In the genomic region with DNA sequence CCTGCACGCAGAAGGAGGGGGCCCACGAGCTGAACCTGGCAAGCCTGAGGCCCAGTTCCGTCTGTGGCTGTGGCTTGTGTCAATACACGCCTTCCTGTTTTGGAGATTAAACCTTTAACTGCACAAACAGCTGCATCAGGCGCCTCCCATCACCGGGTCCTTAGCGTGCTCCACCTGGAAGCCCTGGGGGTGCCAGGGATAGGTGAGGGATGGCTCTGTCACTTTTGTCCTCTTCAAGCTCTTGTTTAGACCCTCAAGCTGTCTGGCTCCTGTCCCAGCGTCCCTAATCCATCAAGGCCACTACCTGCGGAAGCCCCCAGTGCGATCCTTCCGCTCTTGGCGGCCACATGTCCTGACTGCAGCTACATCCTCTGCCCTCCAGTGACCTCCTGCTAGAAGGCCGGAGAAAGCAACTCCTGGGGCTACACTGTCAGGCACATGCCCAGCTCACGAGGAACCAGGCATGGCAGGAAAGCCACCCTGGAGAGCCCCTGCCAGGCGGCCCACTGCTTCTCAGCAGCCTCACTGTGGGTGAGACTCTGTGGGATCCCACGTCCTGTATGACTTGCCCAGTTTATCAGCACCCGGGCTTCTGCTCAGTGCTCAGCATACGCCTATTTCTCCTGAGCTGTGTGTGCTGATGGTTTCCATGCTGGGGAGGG, we compare ENCODE assay signal across 9 mouse cellular contexts. TPM values are rescaled to one million over a fixed set of nuclear protein-coding genes. Genes with fewer than 3 reads are reported as not detected.
DNase-seq lines count a peak whose midpoint lies in the region; ATAC-seq and TF ChIP-seq lines count a peak whose summit lies in the region.
"Had no signal": no experiment of that assay in that cellular context is flagged by ENCODE, and none has a peak within 500 bp of the region (broad histone marks: within the 10 kb centered on the region; RNA-seq: fewer than 3 reads in every experiment).

No protein-coding gene starts in this region.

- ATAC-seq in intestine, postnatal 0 days = peak; percentile 72
- peak; percentile 84 for ATAC-seq in lung, postnatal 0 days

- H3K9ac ChIP-seq in MEL (ENCODE audit: control insufficient read depth, low read depth, low read length, poor library complexity, severe bottlenecking) = peak overlapping the region; percentile 69
- no peak overlapping the region for H3K9ac ChIP-seq in intestine, postnatal 0 days (ENCODE audit: low read depth, low read length)
- H3K9ac ChIP-seq in lung, postnatal 0 days (replicated peaks; ENCODE audit: low read depth) = no peak overlapping the region

- H3K27me3 ChIP-seq in MEL (ENCODE audit: control insufficient read depth in 1 of 2, insufficient read depth in 2 of 2, low read length in 2 of 2) = peaks cover 0 to under 1% of the 10 kb centered on the region in 2 experiments; a peak in 3 of 4 replicates
- H3K27me3 ChIP-seq in intestine, postnatal 0 days (replicated peaks; ENCODE audit: control insufficient read depth, insufficient read depth, low read length) = 0 out of 2 replicates have a peak, but pooled peaks cover 3% of the 10 kb centered on the region
- H3K27me3 ChIP-seq in lung, postnatal 0 days (replicated peaks; ENCODE audit: insufficient read depth, low read length) = no peaks in the 10 kb centered on the region

- TF ChIP-seq RAD21 in MEL (IDR thresholded peaks at IDR 0.05; ENCODE audit: low read depth, low read length) = no peak

- no peaks in the 10 kb centered on the region; a peak in 1 of 4 replicates for H3K36me3 ChIP-seq in MEL (ENCODE audit: control insufficient read depth in 1 of 2, insufficient read depth in 2 of 2, low read length in 2 of 2)
- H3K36me3 ChIP-seq in intestine, postnatal 0 days (ENCODE audit: control insufficient read depth, insufficient read depth) = no peaks in the 10 kb centered on the region
- H3K36me3 ChIP-seq in lung, postnatal 0 days (ENCODE audit: insufficient read depth, low read length) = no peaks in the 10 kb centered on the region

- H3K79me2 ChIP-seq in MEL (ENCODE audit: control insufficient read depth, insufficient read depth, low read length, poor library complexity) = no peaks in the 10 kb centered on the region

- TF ChIP-seq CTCF in MEL (IDR thresholded peaks at IDR 0.05 in 2 of 3, conservative IDR thresholded peaks at IDR 0.05 in 1 of 3; ENCODE audit: control insufficient read depth in 1 of 3, insufficient read depth in 1 of 3, low read depth in 2 of 3, low read length in 3 of 3, poor library complexity in 1 of 3, severe bottlenecking in 1 of 3) = no peak
- no peak for TF ChIP-seq CTCF in intestine, postnatal 0 days (IDR thresholded peaks at IDR 0.05; ENCODE audit: low read depth)
- TF ChIP-seq CTCF in lung, postnatal 0 days (IDR thresholded peaks at IDR 0.05) = no peak

- peak; percentile 82 for DNase-seq in MEL (ENCODE audit: low read depth, low spot score)
- DNase-seq in c-Kit-positive CD71-positive TER-119-positive erythroid progenitor cells, embryonic 14.5 days (ENCODE audit: low spot score) = peak; percentile 60
- peak; percentile 70 for DNase-seq in lung, postnatal 0 days (ENCODE audit: low spot score)
- DNase-seq in thymus, postnatal 0 days (ENCODE audit: low spot score) = peak; percentile 87
- DNase-seq in layer of hippocampus, adult 11-12 months (ENCODE audit: low spot score) = no peak
- DNase-seq in left cerebral cortex, adult 18-20 months (ENCODE audit: low spot score in 2 of 2) = no peak
- no peak for DNase-seq in cerebellum, postnatal 10 days

- H3K4me1 ChIP-seq in MEL (ENCODE audit: control insufficient read depth in 1 of 2, insufficient read depth in 2 of 2, low read length in 2 of 2) = peaks cover 4 to 20% of the 10 kb centered on the region in 2 experiments
- H3K4me1 ChIP-seq in intestine, postnatal 0 days (replicated peaks; ENCODE audit: control insufficient read depth, insufficient read depth, low read length) = no peaks in the 10 kb centered on the region
- peaks cover 4% of the 10 kb centered on the region for H3K4me1 ChIP-seq in lung, postnatal 0 days (ENCODE audit: insufficient read depth, low read depth, low read length)

- H3K9me3 ChIP-seq in MEL (replicated peaks; ENCODE audit: insufficient read depth, low read length) = no peaks in the 10 kb centered on the region
- H3K9me3 ChIP-seq in intestine, postnatal 0 days (ENCODE audit: control insufficient read depth) = no peaks in the 10 kb centered on the region
- H3K9me3 ChIP-seq in lung, postnatal 0 days (ENCODE audit: low read length) = no peaks in the 10 kb centered on the region

- peak overlapping the region; percentile 51 for H3K27ac ChIP-seq in MEL (ENCODE audit: control insufficient read depth, low read depth, low read length)
- H3K27ac ChIP-seq in intestine, postnatal 0 days (ENCODE audit: low read depth, low read length) = peak overlapping the region; percentile 50
- H3K27ac ChIP-seq in lung, postnatal 0 days (ENCODE audit: low read length) = peak overlapping the region; percentile 59

- TF ChIP-seq POLR2A in MEL (IDR thresholded peaks at IDR 0.05; ENCODE audit: control insufficient read depth in 1 of 2, insufficient read depth in 1 of 2, low read depth in 1 of 2, low read length in 2 of 2, poor library complexity in 1 of 2) = peak in 1 of 2 experiments; percentile 58; a peak in 2 of 4 replicates

- H3K4me2 ChIP-seq in intestine, postnatal 0 days (replicated peaks; ENCODE audit: low read depth) = no peak overlapping the region
- no peak overlapping the region for H3K4me2 ChIP-seq in lung, postnatal 0 days (replicated peaks; ENCODE audit: low read depth, low read length)

- H3K4me3 ChIP-seq in MEL (ENCODE audit: control insufficient read depth in 1 of 2, insufficient read depth in 1 of 2, low read depth in 2 of 2, low read length in 2 of 2) = peak overlapping the region; percentile 37 to 53
- no peak overlapping the region for H3K4me3 ChIP-seq in intestine, postnatal 0 days (ENCODE audit: low read depth, low read length)
- no peak overlapping the region for H3K4me3 ChIP-seq in lung, postnatal 0 days (ENCODE audit: low read depth, low read length)
- H3K4me3 ChIP-seq: myocyte had no signal

- TF ChIP-seq EP300 in MEL (IDR thresholded peaks at IDR 0.05; ENCODE audit: low read depth in 1 of 2, low read length in 2 of 2) = peak in 1 of 2 experiments; percentile 68; a peak in 2 of 4 replicates
- peak; percentile 65 for TF ChIP-seq EP300 in lung, postnatal 0 days (IDR thresholded peaks at IDR 0.05)

- WGBS in intestine, postnatal 0 days = 37% methylated on average over 18 of the region's 18 CpGs
- WGBS in lung, postnatal 0 days = 27% methylated on average over 18 of the region's 18 CpGs

TF ChIP-seq in MEL, 35 proteins besides CTCF, POLR2A, EP300 and RAD21 (continues in another document):
- TF ChIP-seq CHD2 (IDR thresholded peaks at IDR 0.05; ENCODE audit: low read length) (no peak), ETS1 (IDR thresholded peaks at IDR 0.05; ENCODE audit: low read depth, low read length) (peak; percentile 68), ELF1 (IDR thresholded peaks at IDR 0.05; ENCODE audit: low read depth, low read length) (peak; percentile 55), NRF1 (IDR thresholded peaks at IDR 0.05; ENCODE audit: insufficient read depth, low read depth, low read length, poor library complexity, severe bottlenecking) (no peak), USF2 (IDR thresholded peaks at IDR 0.05; ENCODE audit: borderline replicate concordance in 1 of 2, insufficient read depth in 1 of 2, low read depth in 1 of 2, low read length in 2 of 2) (no peak), KAT2A (conservative IDR thresholded peaks at IDR 0.05; ENCODE audit: low read depth, low read length) (no peak), NELFE (IDR thresholded peaks at IDR 0.05; ENCODE audit: low read depth, low read length) (peak; percentile 52; the same call in 1 of the 2 replicates), RCOR1 (IDR thresholded peaks at IDR 0.05; ENCODE audit: low read depth, low read length) (no peak), GATA1 (IDR thresholded peaks at IDR 0.05; ENCODE audit: low read depth, low read length) (peak; percentile 32; the same call in 1 of the 2 replicates), HCFC1 (IDR thresholded peaks at IDR 0.05; ENCODE audit: low read depth, low read length) (no peak; the same call in 1 of the 2 replicates), TAL1 (IDR thresholded peaks at IDR 0.05; ENCODE audit: low read length) (peak; percentile 27; the same call in 1 of the 2 replicates), MAX (IDR thresholded peaks at IDR 0.05; ENCODE audit: low read length) (0 out of 2 replicates have a peak, but pooled peaks have one; percentile 16), SIN3A (IDR thresholded peaks at IDR 0.05; ENCODE audit: low read length) (peak; percentile 70; the same call in 1 of the 2 replicates), MYC (IDR thresholded peaks at IDR 0.05; ENCODE audit: low read depth, low read length) (0 out of 2 replicates have a peak, but pooled peaks have one; percentile 26)

RNA-seq across cellular contexts. Expression of a gene that starts 10.1 kb away (rescaled TPM):
- 8.6 and 14.1 TPM in 2 replicates for total RNA-seq in MEL (2012; rRNA removed)
- polyA plus RNA-seq in MEL (2012; ENCODE audit: insufficient read depth in 1 of 2, insufficient read length in 2 of 2, low read depth in 1 of 2, low replicate concordance in 2 of 2, missing spikeins in 1 of 2) = 10 to 100 TPM in 1 of 2 experiments, not detected in 1; 11.2 TPM
- 7.1 and 7.3 TPM in 2 replicates for polyA plus RNA-seq in intestine, postnatal 0 days (2015; fragmentation: Nextera tagmentation; extraction: Ambion mirVana)
- polyA plus RNA-seq in lung, postnatal 0 days (2015; fragmentation: Nextera tagmentation; extraction: Ambion mirVana) = 23.1 and 25.5 TPM in 2 replicates
- 13.2 and 13.3 TPM in 2 replicates for polyA plus RNA-seq in thymus, postnatal 0 days (2015; fragmentation: Nextera tagmentation; extraction: Ambion mirVana)
- total RNA-seq in left cerebral cortex, adult 18-20 months (2021) = 10 to 100 TPM; 17.0 to 17.1 TPM

RNA-seq across cellular contexts. Expression of a gene that starts 32.2 kb away (rescaled TPM):
- total RNA-seq in MEL (2012; rRNA removed) = not detected in 2 replicates
- under 1 TPM in 1 of 2 experiments, not detected in 1; 0.32 TPM for polyA plus RNA-seq in MEL (2012; ENCODE audit: insufficient read depth in 1 of 2, insufficient read length in 2 of 2, low read depth in 1 of 2, low replicate concordance in 2 of 2, missing spikeins in 1 of 2)
- polyA plus RNA-seq in intestine, postnatal 0 days (2015; fragmentation: Nextera tagmentation; extraction: Ambion mirVana) = 1.1 and 1.5 TPM in 2 replicates
- polyA plus RNA-seq in lung, postnatal 0 days (2015; fragmentation: Nextera tagmentation; extraction: Ambion mirVana) = not detected in 2 replicates
- 13.1 and 21.2 TPM in 2 replicates for polyA plus RNA-seq in thymus, postnatal 0 days (2015; fragmentation: Nextera tagmentation; extraction: Ambion mirVana)
- not detected for total RNA-seq in left cerebral cortex, adult 18-20 months (2021)
- polyA plus RNA-seq: myocyte had no signal

RNA-seq across cellular contexts. Expression of a gene that starts 51.8 kb away (rescaled TPM):
- total RNA-seq in MEL (2012; rRNA removed) = 4.6 and 5.9 TPM in 2 replicates
- 10 to 100 TPM in 1 of 2 experiments, not detected in 1; 35.7 TPM for polyA plus RNA-seq in MEL (2012; ENCODE audit: insufficient read depth in 1 of 2, insufficient read length in 2 of 2, low read depth in 1 of 2, low replicate concordance in 2 of 2, missing spikeins in 1 of 2)
- 21.4 and 23.6 TPM in 2 replicates for polyA plus RNA-seq in intestine, postnatal 0 days (2015; fragmentation: Nextera tagmentation; extraction: Ambion mirVana)
- polyA plus RNA-seq in lung, postnatal 0 days (2015; fragmentation: Nextera tagmentation; extraction: Ambion mirVana) = 18.2 and 19.8 TPM in 2 replicates
- polyA plus RNA-seq in thymus, postnatal 0 days (2015; fragmentation: Nextera tagmentation; extraction: Ambion mirVana) = 10.4 and 12.3 TPM in 2 replicates
- 100 to 1,000 TPM; 202 to 209 TPM for total RNA-seq in left cerebral cortex, adult 18-20 months (2021)

Comparison
In these comparisons a context has a peak if more than half of its experiments do, and no peak if none do; other contexts are left out.
1. DNase-seq: peak in MEL (single experiment), c-Kit-positive CD71-positive TER-119-positive erythroid progenitor cells, embryonic 14.5 days (single experiment), lung, postnatal 0 days (single experiment) and thymus, postnatal 0 days (single experiment); none in layer of hippocampus, adult 11-12 months (single experiment), left cerebral cortex, adult 18-20 months (0 of 2) and cerebellum, postnatal 10 days (0 of 2).
2. H3K4me3 ChIP-seq: peak in MEL (2 of 2); none in intestine, postnatal 0 days (single experiment) and lung, postnatal 0 days (single experiment).
3. Peak in every context shown above with its lines, with median percentiles within 50 percentile points of each other: H3K27ac ChIP-seq.